Mouse (Mus musculus) urinary bladder, postnatal 25 days (tissue): ENCODE results near the gene C1rl.
"Not testable (repeated sequence)": the region's sequence is repeated elsewhere in the genome, so short reads cannot be mapped to it uniquely, and the experiment has no call there.

Experiments
- DNase-seq: peaks from one replicate; pipeline ENCODE4 v3.0.0; 2022; ENCODE audit warnings: low spot score

The C1rl gene

GRCm38 (mm10) chr6:124492842-124493561, at the start of gene C1rl:
TSS of gene C1rl (plus strand) at chr6:124493113.
- peak; percentile 70 for DNase-seq

DNA sequence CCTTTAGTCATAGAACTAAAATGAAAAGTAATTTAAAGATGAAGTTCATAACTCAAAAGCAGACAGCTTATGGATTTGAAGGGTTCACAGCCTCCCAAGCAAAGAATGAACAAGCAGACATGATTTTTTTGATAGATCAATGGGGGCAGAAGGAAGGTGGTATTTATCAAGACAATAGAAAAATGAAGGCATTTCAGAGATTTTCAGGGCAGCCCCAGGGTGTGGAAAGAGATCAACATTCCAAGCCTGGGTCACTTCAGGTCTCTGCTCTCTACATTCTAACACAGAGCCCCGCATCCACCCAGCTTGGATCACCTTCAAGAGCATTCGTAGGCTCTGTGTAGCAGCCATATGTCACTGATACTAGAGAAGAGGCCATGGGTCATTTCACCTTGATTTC, 49.6 kb upstream of the C1rl start:
- no peak for DNase-seq

DNA sequence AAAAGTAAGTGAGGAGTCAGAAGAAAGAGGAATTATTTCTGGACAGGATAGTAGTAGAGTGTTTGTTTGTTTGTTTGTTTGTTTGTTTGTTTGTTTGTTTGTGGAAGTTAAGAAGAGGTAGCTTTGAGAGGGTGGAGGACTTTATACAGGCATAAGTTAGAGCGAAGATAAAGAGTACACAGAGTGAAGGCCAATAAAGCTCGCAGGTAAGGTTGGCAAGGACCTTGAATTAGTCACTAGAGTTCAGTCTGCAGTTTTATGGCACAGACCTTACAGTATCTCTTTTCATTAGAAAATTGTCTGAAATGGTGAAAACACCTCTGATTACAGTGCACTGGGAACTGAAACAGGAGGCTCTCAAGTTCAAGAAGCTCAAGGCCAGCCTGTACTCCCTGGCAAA, 46.9 kb upstream of the C1rl start:
- DNase-seq = no peak

- DNase-seq = no peak
Observed at GRCm38 (mm10) chr6:124446459-124446858, 46.5 kb upstream of the C1rl start.

- no peak for DNase-seq
Observed at GRCm38 (mm10) chr6:124447356-124447755, 45.6 kb upstream of the C1rl start.

GRCm38 (mm10) chr6:124448186-124448852, 44.6 kb upstream of the C1rl start:
- DNase-seq = no peak

GRCm38 (mm10) chr6:124448959-124449667, 43.8 kb upstream of the C1rl start:
- no peak for DNase-seq

DNA sequence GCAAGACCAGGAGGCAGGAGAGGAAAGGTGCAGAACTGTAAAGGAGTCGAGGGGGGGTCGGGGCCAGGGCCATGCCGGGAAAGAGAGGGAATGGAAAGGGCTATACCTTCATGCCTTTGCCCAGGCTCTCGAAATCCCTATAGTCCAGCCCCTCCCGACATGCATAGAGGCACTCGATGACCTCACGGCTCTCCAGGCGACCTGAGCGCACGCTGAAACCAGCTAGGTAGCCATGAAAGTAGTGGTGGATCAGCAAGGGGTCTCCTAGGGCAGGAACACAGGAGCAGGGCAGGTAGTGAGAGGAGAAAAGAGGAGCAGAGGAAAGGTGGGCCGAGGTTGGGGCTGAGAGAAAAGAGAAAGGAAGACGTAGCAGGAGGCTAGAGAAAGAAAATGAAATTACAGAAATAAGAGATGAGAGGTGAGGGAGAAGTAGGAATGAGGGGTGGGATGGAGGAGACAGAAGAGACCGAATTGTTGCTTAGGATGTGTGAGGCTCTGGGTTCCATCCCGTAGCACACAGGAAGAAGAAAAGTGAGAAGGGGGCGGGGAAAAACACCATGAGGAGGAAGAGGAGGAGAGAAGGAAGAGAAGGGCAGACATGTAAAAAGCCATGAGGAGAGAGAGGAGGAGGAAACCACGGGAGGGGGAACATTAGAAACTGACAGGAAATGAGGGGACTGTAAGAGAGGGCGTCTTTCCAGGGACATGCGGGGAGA, 43.1 kb upstream of the C1rl start:
- no peak for DNase-seq

GRCm38 (mm10) chr6:124451995-124452394, 40.9 kb upstream of the C1rl start:
- no peak for DNase-seq

DNA sequence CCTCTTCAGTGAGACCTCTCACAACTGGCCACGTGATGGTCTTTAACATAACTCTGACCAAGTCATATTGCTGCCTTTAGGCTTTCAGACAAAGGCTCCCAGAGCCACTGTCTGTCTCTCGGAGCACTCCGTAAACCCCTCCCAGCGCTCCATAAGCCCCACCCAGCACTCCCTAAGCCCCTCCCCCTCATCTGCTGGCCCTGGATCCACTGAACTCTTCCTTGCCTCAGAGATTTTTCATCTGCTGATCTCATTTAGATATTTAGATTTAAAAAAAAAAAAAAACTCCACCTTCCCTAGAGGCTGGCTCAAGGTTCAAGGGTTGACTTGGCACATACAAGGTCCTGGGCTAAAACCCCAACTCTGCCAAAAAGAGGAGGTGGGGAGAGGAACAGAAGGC, 39.2 kb upstream of the C1rl start:
- DNase-seq = no peak

- no peak for DNase-seq
Observed at GRCm38 (mm10) chr6:124456243-124456642, 36.7 kb upstream of the C1rl start.

DNA sequence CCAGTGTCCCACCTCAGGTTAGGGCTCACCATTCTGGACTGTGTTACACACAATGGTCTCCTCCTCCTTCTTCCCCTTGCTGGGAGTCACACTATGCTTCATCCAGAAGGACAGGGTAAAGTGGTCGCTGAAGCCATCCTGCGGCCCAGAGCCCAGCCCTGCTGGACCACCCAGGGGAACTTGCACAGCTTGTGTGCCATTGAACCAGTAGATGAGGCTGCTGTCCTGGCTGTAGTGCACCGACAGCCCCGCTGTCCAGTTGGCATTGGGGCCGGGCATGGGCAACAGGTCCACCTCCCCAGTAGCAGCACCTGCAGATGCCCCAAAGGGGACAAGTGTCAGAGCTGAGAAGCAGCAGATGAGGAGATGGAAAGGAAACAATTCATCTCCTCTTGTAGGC, 35.1 kb upstream of the C1rl start:
- no peak for DNase-seq

- DNase-seq = no peak
Observed at GRCm38 (mm10) chr6:124458505-124458904, 34.4 kb upstream of the C1rl start.

DNA sequence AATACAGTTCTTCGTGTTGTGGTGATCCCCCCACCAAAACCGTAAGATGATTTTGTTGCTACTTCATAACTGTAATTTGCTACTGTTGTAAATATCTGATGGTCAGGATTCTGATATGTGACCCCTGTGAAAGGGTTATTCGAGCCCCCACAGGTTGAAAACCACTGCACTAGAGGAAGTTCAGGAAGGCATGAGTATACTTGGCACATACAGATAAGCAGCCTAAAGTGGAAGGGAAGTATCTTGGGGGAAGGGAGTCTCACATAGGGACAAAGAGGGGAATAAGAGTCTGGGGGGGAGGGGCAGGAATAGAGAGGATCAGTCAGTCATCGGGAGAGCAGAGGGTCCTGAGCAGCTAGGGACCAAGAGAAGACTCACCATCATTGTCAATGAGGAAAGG, 33.5 kb upstream of the C1rl start:
- DNase-seq = no peak

DNA sequence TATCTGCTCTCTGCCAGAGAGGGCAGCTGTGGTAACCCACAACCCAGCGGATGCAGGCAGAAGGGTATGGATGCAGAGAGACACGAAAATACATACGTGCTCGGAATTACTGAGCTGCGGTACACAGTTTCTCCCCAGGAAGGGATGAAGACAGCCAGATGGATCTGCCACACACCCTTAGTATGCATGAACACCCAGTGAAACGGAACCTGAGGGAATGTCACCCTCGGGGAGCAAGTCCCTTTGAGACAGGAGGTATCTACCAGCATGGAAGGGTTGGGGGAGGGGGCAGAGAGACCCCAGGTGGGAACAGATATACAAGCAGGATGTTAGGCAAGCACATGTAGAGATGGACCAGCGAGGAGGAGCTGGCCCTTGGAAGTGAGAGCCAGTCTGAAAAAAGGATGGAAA, 29.0 kb upstream of the C1rl start:
- DNase-seq = no peak

- DNase-seq = peak; percentile 48
Observed at GRCm38 (mm10) chr6:124464305-124465271, 28.3 kb upstream of the C1rl start, which contains the start of gene Clstn3. TSS of gene Clstn3 (minus strand) at chr6:124464794.

- DNase-seq = no peak
Observed at GRCm38 (mm10) chr6:124465299-124465698, 27.6 kb upstream of the C1rl start.

DNA sequence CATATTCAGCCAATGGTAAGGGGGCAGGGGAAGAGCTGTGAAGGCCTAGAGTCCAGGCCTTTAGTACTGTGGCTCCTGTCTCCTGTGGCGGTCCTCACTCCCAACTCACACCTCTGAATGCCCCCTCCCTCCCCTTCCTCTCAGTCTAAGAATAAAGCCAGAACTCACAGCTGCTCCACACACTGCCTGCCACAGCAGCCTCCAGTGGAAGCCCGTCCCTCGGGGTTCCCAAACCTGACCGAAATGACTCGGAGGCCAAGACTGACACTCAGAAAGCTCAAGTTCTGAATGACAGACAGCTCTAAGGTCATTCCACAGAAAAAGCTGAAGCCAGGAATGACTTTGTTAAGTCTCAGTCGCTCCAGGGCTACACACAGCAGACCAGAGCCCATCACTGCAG, 27.2 kb upstream of the C1rl start:
- DNase-seq = no peak

- DNase-seq = no peak
Observed at GRCm38 (mm10) chr6:124471121-124471520, 21.8 kb upstream of the C1rl start.

DNA sequence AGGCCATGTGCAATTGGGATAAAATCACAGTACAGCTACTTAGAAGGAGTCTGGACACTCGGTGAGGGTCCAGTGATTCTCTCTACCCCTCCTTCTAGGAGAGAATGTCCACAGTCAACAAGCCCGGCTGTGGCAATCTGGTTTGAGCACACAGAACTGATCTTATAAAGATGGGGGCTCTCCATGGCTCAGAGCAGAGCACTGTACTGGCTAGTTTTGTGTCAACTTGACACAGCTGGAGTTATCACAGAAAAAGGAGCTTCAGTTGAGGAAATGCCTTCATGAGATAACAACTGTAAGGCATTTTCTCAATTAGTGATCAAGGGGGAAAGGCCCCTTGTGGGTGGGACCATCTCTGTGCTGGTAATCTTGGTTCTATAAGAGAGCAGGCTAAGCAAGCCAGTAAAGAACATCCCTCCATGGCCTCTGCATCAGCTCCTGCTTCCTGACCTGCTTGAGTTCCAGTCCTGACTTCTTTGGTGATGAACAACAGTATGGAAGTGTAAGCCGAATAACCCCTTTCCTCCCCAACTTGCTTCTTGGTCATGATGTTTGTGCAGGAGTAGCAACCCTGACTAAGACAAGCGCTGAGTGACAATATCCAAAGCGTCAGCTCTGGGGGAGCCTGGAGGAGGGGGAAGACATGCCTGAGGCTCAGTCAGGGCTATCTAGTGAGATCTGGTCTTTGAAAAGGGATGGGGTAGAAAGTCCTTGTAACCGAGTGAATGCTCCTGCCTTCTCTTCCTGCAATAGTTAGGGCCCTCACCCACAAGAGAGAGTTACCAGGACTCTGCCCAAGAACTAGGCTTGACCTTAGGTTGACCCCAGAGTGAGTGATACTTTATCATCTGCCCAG, 20.9 kb upstream of the C1rl start:
- DNase-seq = not testable (repeated sequence)
